Mouse (Mus musculus) limb, embryonic 14.5 days (tissue): ENCODE results near the gene Trabd. TPM values are rescaled to one million over a fixed set of nuclear protein-coding genes. Genes with fewer than 3 reads are reported as not detected.

Experiments
- ATAC-seq: fragments of 200-750 bp; cut with Nextera tagmentation; 2 replicates; pipeline ENCODE4 v1.8.0; 2017; ENCODE audit warnings: low read depth, moderate number of reproducible peaks, moderate TSS enrichment; ENCODE audit not compliant: low FRiP score
- DNase-seq: peaks from one replicate; pipeline ENCODE4 v3.0.0-alpha.2; 2015; ENCODE audit warnings: low spot score
- H3K27ac ChIP-seq: fragments of 300-500 bp; sonication (generic); replicated peaks from 2 replicates; pipeline ENCODE4 v1.5.1; 2014; ENCODE audit warnings: low read depth, mild to moderate bottlenecking, low read length, moderate library complexity, mixed read lengths
- H3K27me3 ChIP-seq: fragments of 300-500 bp; sonication (generic); 2 replicates; pipeline ENCODE4 v1.6.1; 2014; ENCODE audit warnings: low read length, mixed read lengths; ENCODE audit not compliant: control insufficient read depth, insufficient read depth
- H3K36me3 ChIP-seq: fragments of 300-500 bp; sonication (generic); 2 replicates; pipeline ENCODE4 v1.6.1; 2014; ENCODE audit warnings: mild to moderate bottlenecking, low read length, moderate library complexity, mixed read lengths; ENCODE audit not compliant: control insufficient read depth, insufficient read depth
- H3K4me1 ChIP-seq: fragments of 300-500 bp; sonication (generic); 2 replicates; pipeline ENCODE4 v1.6.1; 2014; ENCODE audit warnings: antibody characterized with exemption, low read length, mixed read lengths; ENCODE audit not compliant: control insufficient read depth, insufficient read depth
- H3K4me2 ChIP-seq: fragments of 300-500 bp; sonication (generic); replicated peaks from 2 replicates; pipeline ENCODE4 v1.6.1; 2014; ENCODE audit warnings: low read depth, mild to moderate bottlenecking, low read length, moderate library complexity; ENCODE audit not compliant: severe bottlenecking
- H3K4me3 ChIP-seq: fragments of 300-500 bp; sonication (generic); replicated peaks from 2 replicates; pipeline ENCODE4 v1.5.1; 2014; ENCODE audit warnings: low read length
- H3K9ac ChIP-seq: fragments of 300-500 bp; sonication (generic); 2 replicates; pipeline ENCODE4 v1.6.1; 2014; ENCODE audit warnings: mild to moderate bottlenecking, low read depth, low read length, moderate library complexity; ENCODE audit not compliant: severe bottlenecking
- H3K9me3 ChIP-seq: fragments of 300-500 bp; sonication (generic); 2 replicates; pipeline ENCODE4 v1.6.1; 2016; ENCODE audit warnings: low read length; ENCODE audit not compliant: control insufficient read depth
- POLR2A ChIP-seq: fragments of 200-500 bp; IDR thresholded peaks from 2 replicates; pipeline ENCODE4 v1.8.0; 2012; ENCODE audit warnings: inconsistent platforms, mild to moderate bottlenecking, moderate library complexity, borderline replicate concordance; ENCODE audit not compliant: insufficient read depth, insufficient read length; ENCODE audit errors: extremely low read depth
- WGBS: fragments of 180-500 bp; shearing (Covaris S2); extraction: QIAGEN DNeasy Blood & Tissue Kit; methylation state at CpG from one replicate; pipeline ENCODE4 v1.1.7; 2014; 5-methylcytosine and 5-hydroxymethylcytosine counted together
- polyA plus RNA-seq, 2 experiments: library from polyadenylated mRNA; depleted of rRNA in 1 of 2; stranded (reverse) in 1 of 2; unstranded in 1 of 2; fragments of >200 nt; fragmentation: Nextera tagmentation in 1 of 2; extraction: Ambion mirVana in 1 of 2; gene quantifications; 2 replicates each; pipeline versions ENCODE4 v1.2.1 to v1.2.3; 2012 to 2014

Trabd gene
- polyA plus RNA-seq (2012; rRNA removed) (43.5 and 51.0 TPM in 2 replicates), polyA plus RNA-seq (2014; fragmentation: Nextera tagmentation; extraction: Ambion mirVana) (47.8 and 51.0 TPM in 2 replicates)

DNA sequence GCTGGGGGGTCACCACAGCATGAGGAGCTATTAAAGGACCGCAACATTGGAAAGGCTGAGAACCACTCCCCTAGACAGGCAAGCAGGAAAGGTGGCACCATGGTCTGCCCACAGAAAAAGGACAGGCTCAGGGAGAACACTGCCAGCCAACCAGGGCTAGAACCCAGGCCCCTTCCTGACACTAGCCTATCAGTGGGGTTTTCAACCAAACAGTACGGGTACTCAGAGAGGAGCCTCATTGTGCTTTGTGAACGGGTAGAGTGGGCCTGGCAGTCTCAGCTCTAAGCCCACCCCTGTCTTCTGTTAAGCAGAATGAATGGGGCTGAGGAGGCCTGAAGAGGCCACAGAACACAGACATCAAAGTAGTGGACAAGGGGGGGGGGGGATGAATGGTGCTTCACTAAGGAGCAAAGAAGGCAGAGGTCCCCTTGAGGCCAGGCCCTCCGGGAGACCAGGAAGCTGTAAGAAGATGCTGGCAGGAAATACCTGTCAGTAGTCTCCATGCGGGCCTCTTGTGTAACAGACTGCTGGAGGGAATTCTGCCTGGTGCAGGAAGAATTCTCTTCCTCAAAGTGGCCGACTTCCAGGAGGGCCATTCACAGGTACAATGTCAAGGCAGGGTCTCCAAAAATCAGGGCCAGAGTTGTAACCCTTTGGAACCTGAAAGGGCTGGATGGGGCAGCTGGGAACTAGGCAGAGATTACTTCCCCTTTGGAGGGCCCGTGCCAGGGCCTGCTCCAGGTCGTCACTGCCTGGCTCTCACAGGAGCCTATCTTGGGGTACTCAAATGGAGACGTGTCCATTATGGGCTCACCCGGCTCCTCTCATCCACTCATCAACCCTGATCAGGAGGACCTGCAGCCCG lies at the start of gene Trabd:
TSS of gene Trabd (plus strand) at position 512 of the 865 bp plus-strand sequence.
- Histone ChIP-seq H3K4me1 (peaks cover 28% of the 10 kb centered on the region), H3K27me3 (no peaks in the 10 kb centered on the region), H3K27ac (peak within 1 kb of the TSS; percentile 76), H3K9me3 (no peaks in the 10 kb centered on the region), H3K36me3 (peaks cover 6% of the 10 kb centered on the region; the same call in 1 of the 2 replicates), H3K4me2 (peak within 1 kb of the TSS; percentile 88), H3K4me3 (peak within 1 kb of the TSS; percentile 80), H3K9ac (peak within 1 kb of the TSS; percentile 89)
- TF ChIP-seq POLR2A, result no peak
- DNase-seq (no peak), ATAC-seq (no peak)
- WGBS, result 24% methylated on average over 11 of the region's 11 CpGs

DNA sequence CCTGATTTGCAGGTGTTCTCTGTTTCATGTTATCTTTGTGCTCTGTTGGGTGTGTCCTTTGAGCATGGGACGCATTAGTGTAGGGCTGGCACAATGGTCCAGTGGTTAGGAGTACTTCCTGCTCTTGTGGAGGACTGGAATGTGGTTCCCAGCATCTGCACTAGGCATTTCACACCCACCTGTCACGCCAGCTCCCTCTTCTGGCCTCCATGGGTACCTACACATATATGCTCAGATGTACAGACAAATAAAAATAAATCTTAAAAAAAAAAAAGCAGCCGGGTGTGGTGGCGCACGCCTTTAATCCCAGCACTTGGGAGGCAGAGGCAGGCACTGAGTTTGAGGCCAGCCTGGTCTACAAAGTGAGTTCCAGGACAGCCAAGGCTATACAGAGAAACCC lies 30.5 kb upstream of the Trabd start:
- Histone ChIP-seq H3K9ac (no peak overlapping the region), H3K27me3 (no peaks in the 10 kb centered on the region), H3K27ac (no peak overlapping the region), H3K4me1 (no peaks in the 10 kb centered on the region), H3K4me3 (no peak overlapping the region), H3K4me2 (no peak overlapping the region), H3K36me3 (no peaks in the 10 kb centered on the region), H3K9me3 (peaks cover 9% of the 10 kb centered on the region; the same call in 1 of the 2 replicates)
- no peak for TF ChIP-seq POLR2A
- WGBS, result 73% methylated on average over 5 of the region's 5 CpGs
- DNase-seq (no peak), ATAC-seq (no peak)

DNA sequence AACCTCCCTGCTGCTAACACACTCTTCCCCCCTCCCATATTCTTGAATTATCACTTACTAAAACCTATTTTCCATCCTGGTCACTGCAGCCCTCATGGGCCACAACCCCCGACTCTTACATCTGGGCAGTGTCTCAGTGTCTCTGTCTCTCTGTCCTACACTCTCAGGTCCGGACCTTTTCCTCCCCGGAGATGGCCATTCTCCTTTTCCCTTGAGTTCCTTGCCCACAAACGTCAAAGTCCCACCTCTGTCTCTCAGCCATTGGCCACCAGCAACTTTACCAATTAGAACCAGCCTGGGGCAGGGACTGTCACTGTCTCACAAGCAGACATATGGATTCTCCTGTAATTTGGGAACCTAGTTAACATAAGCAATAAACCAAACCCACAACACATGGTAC lies 28.6 kb upstream of the Trabd start:
- no peak for ATAC-seq
- WGBS, result 60% methylated on average over 4 of the region's 4 CpGs
- no peak overlapping the region for H3K9ac ChIP-seq

DNA sequence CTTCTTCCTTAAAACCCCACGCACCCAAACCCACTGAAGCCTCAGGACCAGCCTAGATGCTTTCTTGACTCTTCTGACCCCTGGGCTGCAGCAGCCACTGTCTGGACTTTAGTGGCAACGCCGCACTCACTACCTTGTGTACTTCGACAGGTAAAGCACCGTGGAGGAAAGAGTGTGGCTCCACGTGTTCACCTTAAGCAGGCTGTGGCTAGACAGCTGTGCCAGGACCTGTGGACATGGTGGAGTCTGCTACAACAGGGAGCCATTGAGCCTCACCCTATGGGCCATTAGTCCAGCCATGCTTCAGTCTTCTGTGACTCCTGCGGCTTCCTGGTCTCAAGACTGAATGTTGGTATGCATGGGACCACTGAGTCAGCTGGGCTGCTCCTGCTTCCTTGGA lies 20.3 kb upstream of the Trabd start:
- H3K4me1 ChIP-seq, result no peaks in the 10 kb centered on the region
- no peak for TF ChIP-seq POLR2A
- DNase-seq (no peak), ATAC-seq (no peak)
- no peak overlapping the region for H3K4me3 ChIP-seq
- no peak overlapping the region for H3K27ac ChIP-seq
- peaks cover 13% of the 10 kb centered on the region for H3K27me3 ChIP-seq
- H3K9me3 ChIP-seq, result no peaks in the 10 kb centered on the region
- no peaks in the 10 kb centered on the region for H3K36me3 ChIP-seq
- no peak overlapping the region for H3K4me2 ChIP-seq
- 86% methylated on average over 7 of the region's 7 CpGs for WGBS
- no peak overlapping the region for H3K9ac ChIP-seq

More for the DNA sequence above, 28.6 kb upstream of the Trabd start:
- Histone ChIP-seq H3K4me1 (no peaks in the 10 kb centered on the region), H3K4me3 (no peak overlapping the region), H3K9me3 (peaks cover 9% of the 10 kb centered on the region; the same call in 1 of the 2 replicates), H3K27me3 (no peaks in the 10 kb centered on the region), H3K27ac (no peak overlapping the region), H3K4me2 (no peak overlapping the region), H3K36me3 (no peaks in the 10 kb centered on the region)
- no peak for DNase-seq
- TF ChIP-seq POLR2A, result no peak

DNA sequence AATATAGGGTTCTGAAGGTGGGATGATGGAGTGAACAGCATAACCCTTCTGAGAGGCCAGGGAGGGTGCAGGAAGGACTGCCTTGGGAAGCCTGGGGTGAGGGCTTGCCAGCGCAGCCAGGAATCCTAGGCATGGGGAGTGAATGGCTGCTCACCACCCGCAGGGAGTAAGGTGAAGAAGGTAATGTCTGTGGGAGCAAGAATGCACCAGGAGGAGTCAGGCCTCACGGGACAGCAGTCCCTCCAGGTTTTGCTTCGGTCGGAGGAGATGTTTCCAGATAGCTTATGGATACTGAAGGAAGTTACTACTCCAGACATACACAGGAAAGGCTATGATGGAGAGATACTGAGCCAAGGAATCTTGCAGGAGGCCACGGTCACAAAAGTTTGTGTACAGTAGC lies 16.2 kb upstream of the Trabd start:
- DNase-seq, result no peak
- no peaks in the 10 kb centered on the region for H3K9me3 ChIP-seq
- WGBS, result 24% methylated on average over 6 of the region's 6 CpGs
- H3K4me1 ChIP-seq, result no peaks in the 10 kb centered on the region
- no peak overlapping the region for H3K27ac ChIP-seq
- no peaks in the 10 kb centered on the region for H3K36me3 ChIP-seq
- H3K27me3 ChIP-seq, result peaks cover 25% of the 10 kb centered on the region
- no peak for ATAC-seq
- peak overlapping the region; percentile 63; the same call in 1 of the 2 replicates for H3K4me3 ChIP-seq
- no peak for TF ChIP-seq POLR2A
- H3K4me2 ChIP-seq, result peak overlapping the region; percentile 93
- no peak overlapping the region for H3K9ac ChIP-seq
